Mouse (Mus musculus): ENCODE data around the gene Ptprq. TPM values are rescaled to one million over a fixed set of nuclear protein-coding genes. Genes with fewer than 3 reads are reported as not detected.
A peak's percentile ranks its signal among the peaks of the same experiment; 100 is the strongest.

Gene Ptprq
- total RNA-seq (2021) (under 1 TPM; 0.17 to 0.32 TPM), polyA plus RNA-seq (2012; rRNA removed) (0.02 TPM in 1 of 2 replicates, not detected in the other)
- long read RNA-seq: 0 reads

- no peak for DNase-seq
Observed at GRCm38 (mm10) chr10:107719806-107720205, at the start of gene Ptprq. Gene Ptprq (minus strand): TSS chr10:107720051.

- DNase-seq: no peak
Observed at GRCm38 (mm10) chr10:107759624-107760023, 39.8 kb upstream of the Ptprq start.

- DNase-seq: no peak
Observed at GRCm38 (mm10) chr10:107753471-107753870, 33.6 kb upstream of the Ptprq start.

- DNase-seq: no peak
Observed at GRCm38 (mm10) chr10:107752351-107753143, 32.7 kb upstream of the Ptprq start.

- DNase-seq: no peak
Observed at GRCm38 (mm10) chr10:107751944-107752343, 32.1 kb upstream of the Ptprq start.

- no peak for DNase-seq
Observed at GRCm38 (mm10) chr10:107747566-107747965, 27.7 kb upstream of the Ptprq start.

- DNase-seq: no peak
Observed at GRCm38 (mm10) chr10:107746717-107747116, 26.9 kb upstream of the Ptprq start.

GRCm38 (mm10) chr10:107739815-107740214, 20.0 kb upstream of the Ptprq start:
- DNase-seq: no peak

GRCm38 (mm10) chr10:107737743-107738142, 17.9 kb upstream of the Ptprq start:
- DNase-seq: no peak

GRCm38 (mm10) chr10:107735448-107735847, 15.6 kb upstream of the Ptprq start:
- DNase-seq: no peak

- DNase-seq: no peak
Observed at GRCm38 (mm10) chr10:107734327-107734726, 14.5 kb upstream of the Ptprq start.

- DNase-seq: no peak
Observed at GRCm38 (mm10) chr10:107725631-107726030, 5.8 kb upstream of the Ptprq start.

- DNase-seq: no peak
Observed at GRCm38 (mm10) chr10:107704443-107704842, 15.4 kb downstream of the Ptprq start.

GRCm38 (mm10) chr10:107700944-107701343, 18.9 kb downstream of the Ptprq start:
- no peak for DNase-seq

GRCm38 (mm10) chr10:107698716-107699115, 21.1 kb downstream of the Ptprq start:
- DNase-seq: no peak

GRCm38 (mm10) chr10:107697177-107697576, 22.7 kb downstream of the Ptprq start:
- DNase-seq: no peak

- no peak for DNase-seq
Observed at GRCm38 (mm10) chr10:107687382-107687781, 32.5 kb downstream of the Ptprq start.

- DNase-seq: no peak
Observed at GRCm38 (mm10) chr10:107675994-107676393, 43.9 kb downstream of the Ptprq start.

- DNase-seq: no peak
Observed at GRCm38 (mm10) chr10:107668374-107669094, 51.3 kb downstream of the Ptprq start.

GRCm38 (mm10) chr10:107662372-107663065, 57.3 kb downstream of the Ptprq start:
- peak; percentile 9 for DNase-seq

- DNase-seq: no peak
Observed at GRCm38 (mm10) chr10:107661970-107662369, 57.9 kb downstream of the Ptprq start.

GRCm38 (mm10) chr10:107659141-107659540, 60.7 kb downstream of the Ptprq start:
- no peak for DNase-seq

- DNase-seq: no peak
Observed at GRCm38 (mm10) chr10:107649687-107650086, 70.2 kb downstream of the Ptprq start.

All from adrenal gland, adult 2 months (tissue).